Mouse (Mus musculus) embryonic facial prominence, embryonic 10.5 days (tissue): ENCODE measurements around the gene Uvrag. TPM values are rescaled to one million over a fixed set of nuclear protein-coding genes. Genes with fewer than 3 reads are reported as not detected.

ENCODE experiments used
- DNase-seq: peaks from one replicate; pipeline ENCODE4 v3.0.0-alpha.2; 2017; ENCODE audit warnings: low spot score
- H3K27ac ChIP-seq: fragments of 300-500 bp; sonication (generic); replicated peaks from 2 replicates; pipeline ENCODE4 v1.5.1; 2016; ENCODE audit warnings: mild to moderate bottlenecking
- H3K27me3 ChIP-seq: fragments of 300-500 bp; sonication (generic); replicated peaks from 2 replicates; pipeline ENCODE4 v1.6.1; 2016; ENCODE audit warnings: low read depth, mild to moderate bottlenecking; ENCODE audit not compliant: poor library complexity, severe bottlenecking
- H3K36me3 ChIP-seq: fragments of 300-500 bp; sonication (generic); replicated peaks from 2 replicates; pipeline ENCODE4 v1.6.1; 2016; ENCODE audit warnings: mild to moderate bottlenecking, moderate library complexity
- H3K4me1 ChIP-seq: fragments of 300-500 bp; sonication (generic); 2 replicates; pipeline ENCODE4 v1.6.1; 2016
- H3K4me3 ChIP-seq: fragments of 300-500 bp; sonication (generic); 2 replicates; pipeline ENCODE4 v1.5.1; 2016; ENCODE audit warnings: mild to moderate bottlenecking, moderate library complexity
- H3K9me3 ChIP-seq: fragments of 300-500 bp; sonication (generic); 2 replicates; pipeline ENCODE4 v1.6.1; 2016; ENCODE audit warnings: mild to moderate bottlenecking
- WGBS: fragments of 180-500 bp; shearing (Covaris S2); methylation state at CpG from one replicate; pipeline ENCODE4 v1.1.7; 2016; 5-methylcytosine and 5-hydroxymethylcytosine counted together
- polyA plus RNA-seq: library from polyadenylated mRNA; unstranded; fragments of >200 nt; fragmentation: Nextera tagmentation; extraction: Ambion mirVana; gene quantifications from 2 replicates; pipeline ENCODE4 v1.2.1, GENCODE M21; 2016

The Uvrag gene
- polyA plus RNA-seq, 1 experiment from 2014 or later: 11.0 TPM

- no peak for DNase-seq
- 74% methylated on average over 7 of the region's 7 CpGs for WGBS
These were observed 6.0 kb upstream of the Uvrag start for GRCm38 (mm10) chr7:99146906-99147305.

GRCm38 (mm10) chr7:99146011-99146410 lies 5.1 kb upstream of the Uvrag start:
- Histone ChIP-seq H3K4me1 (peaks cover 29% of the 10 kb centered on the region), H3K27ac (no peak overlapping the region), H3K4me3 (no peak overlapping the region), H3K9me3 (no peaks in the 10 kb centered on the region), H3K36me3 (no peaks in the 10 kb centered on the region), H3K27me3 (no peaks in the 10 kb centered on the region)
- 61% methylated on average over 7 of the region's 7 CpGs for WGBS
- DNase-seq: no peak

More at GRCm38 (mm10) chr7:99146906-99147305, 6.0 kb upstream of the Uvrag start:
- Histone ChIP-seq H3K36me3 (no peaks in the 10 kb centered on the region), H3K27ac (no peak overlapping the region), H3K9me3 (no peaks in the 10 kb centered on the region), H3K4me1 (peaks cover 25% of the 10 kb centered on the region), H3K27me3 (no peaks in the 10 kb centered on the region), H3K4me3 (no peak overlapping the region)

GRCm38 (mm10) chr7:99144616-99145015 lies 3.7 kb upstream of the Uvrag start:
- DNase-seq: no peak
- H3K27ac ChIP-seq: no peak overlapping the region
- no peaks in the 10 kb centered on the region for H3K27me3 ChIP-seq
- no peak overlapping the region for H3K4me3 ChIP-seq
- WGBS: 70% methylated on average over 11 of the region's 11 CpGs
- peaks cover 39% of the 10 kb centered on the region for H3K4me1 ChIP-seq
- H3K9me3 ChIP-seq: no peaks in the 10 kb centered on the region
- H3K36me3 ChIP-seq: no peaks in the 10 kb centered on the region

GRCm38 (mm10) chr7:99143244-99143643 lies 2.3 kb upstream of the Uvrag start:
- no peak overlapping the region for H3K27ac ChIP-seq
- no peak for DNase-seq
- H3K27me3 ChIP-seq: no peaks in the 10 kb centered on the region
- H3K9me3 ChIP-seq: no peaks in the 10 kb centered on the region
- 62% methylated on average over 3 of the region's 3 CpGs for WGBS
- H3K4me1 ChIP-seq: peaks cover 45% of the 10 kb centered on the region
- no peak overlapping the region for H3K4me3 ChIP-seq
- no peaks in the 10 kb centered on the region for H3K36me3 ChIP-seq

- Histone ChIP-seq H3K4me1 (peaks cover 45% of the 10 kb centered on the region), H3K9me3 (no peaks in the 10 kb centered on the region), H3K4me3 (peak overlapping the region; percentile 94), H3K27ac (peak overlapping the region; percentile 40), H3K36me3 (no peaks in the 10 kb centered on the region), H3K27me3 (no peaks in the 10 kb centered on the region)
- no peak for DNase-seq
- WGBS: 30% methylated on average over 12 of the region's 12 CpGs
These were observed 1.1 kb upstream of the Uvrag start for GRCm38 (mm10) chr7:99141919-99142606.

GRCm38 (mm10) chr7:99140511-99140910 lies 430 bp downstream of the Uvrag start:
- Histone ChIP-seq H3K4me1 (peaks cover 41% of the 10 kb centered on the region), H3K9me3 (no peaks in the 10 kb centered on the region), H3K27ac (peak overlapping the region; percentile 88), H3K4me3 (peak overlapping the region; percentile 94), H3K27me3 (no peaks in the 10 kb centered on the region), H3K36me3 (peaks cover 5% of the 10 kb centered on the region; the same call in 1 of the 2 replicates)
- no peak for DNase-seq
- WGBS: under 1% methylated on average over 39 of the region's 39 CpGs

GRCm38 (mm10) chr7:99139841-99140491 lies 975 bp downstream of the Uvrag start:
- Histone ChIP-seq H3K9me3 (no peaks in the 10 kb centered on the region), H3K4me1 (peaks cover 36% of the 10 kb centered on the region), H3K27me3 (no peaks in the 10 kb centered on the region), H3K27ac (peak overlapping the region; percentile 88), H3K4me3 (peak overlapping the region; percentile 94), H3K36me3 (peaks cover 5% of the 10 kb centered on the region; the same call in 1 of the 2 replicates)
- 1% methylated on average over 13 of the region's 13 CpGs for WGBS
- peak; percentile 46 for DNase-seq

- H3K36me3 ChIP-seq: peaks cover 7% of the 10 kb centered on the region; the same call in 1 of the 2 replicates
- no peak overlapping the region for H3K4me3 ChIP-seq
- no peaks in the 10 kb centered on the region for H3K27me3 ChIP-seq
- H3K4me1 ChIP-seq: peaks cover 26% of the 10 kb centered on the region
- no peak overlapping the region for H3K27ac ChIP-seq
- WGBS: 98% methylated on average over 4 of the region's 4 CpGs
- DNase-seq: no peak
- no peaks in the 10 kb centered on the region for H3K9me3 ChIP-seq
These were observed 3.4 kb downstream of the Uvrag start for GRCm38 (mm10) chr7:99137541-99137940.

- Histone ChIP-seq H3K4me1 (peaks cover 19% of the 10 kb centered on the region), H3K27me3 (no peaks in the 10 kb centered on the region), H3K36me3 (peaks cover 7% of the 10 kb centered on the region; the same call in 1 of the 2 replicates), H3K4me3 (no peak overlapping the region), H3K9me3 (no peaks in the 10 kb centered on the region), H3K27ac (no peak overlapping the region)
- WGBS: 63% methylated on average over 6 of the region's 6 CpGs
- DNase-seq: no peak
These were observed 4.2 kb downstream of the Uvrag start for GRCm38 (mm10) chr7:99136789-99137188.

GRCm38 (mm10) chr7:99133811-99134402 lies 7.0 kb downstream of the Uvrag start:
- Histone ChIP-seq H3K4me1 (peaks cover 14% of the 10 kb centered on the region), H3K27ac (no peak overlapping the region), H3K27me3 (no peaks in the 10 kb centered on the region), H3K36me3 (peaks cover 7% of the 10 kb centered on the region; the same call in 1 of the 2 replicates), H3K9me3 (no peaks in the 10 kb centered on the region), H3K4me3 (no peak overlapping the region)
- 91% methylated on average over 8 of the region's 8 CpGs for WGBS
- no peak for DNase-seq

- 87% methylated on average over 9 of the region's 9 CpGs for whole genome bisulfite sequencing
- H3K4me3 ChIP-seq: no peak overlapping the region
- no peaks in the 10 kb centered on the region for H3K9me3 ChIP-seq
- H3K4me1 ChIP-seq: peaks cover 28% of the 10 kb centered on the region
- DNase-seq: no peak
- no peaks in the 10 kb centered on the region for H3K27me3 ChIP-seq
- peaks cover 7% of the 10 kb centered on the region; the same call in 1 of the 2 replicates for H3K36me3 ChIP-seq
- H3K27ac ChIP-seq: no peak overlapping the region
These were observed 8.3 kb downstream of the Uvrag start for GRCm38 (mm10) chr7:99132597-99132996.

GRCm38 (mm10) chr7:99131819-99132353 lies 9.1 kb downstream of the Uvrag start:
- Histone ChIP-seq H3K27me3 (no peaks in the 10 kb centered on the region), H3K27ac (no peak overlapping the region), H3K4me1 (peaks cover 34% of the 10 kb centered on the region), H3K4me3 (no peak overlapping the region), H3K36me3 (peaks cover 7% of the 10 kb centered on the region; the same call in 1 of the 2 replicates), H3K9me3 (no peaks in the 10 kb centered on the region)
- WGBS: 74% methylated on average over 6 of the region's 6 CpGs
- DNase-seq: no peak
